Mouse (Mus musculus) hindbrain, embryonic 10.5 days (tissue): ENCODE results near the gene Enthd1. TPM values are rescaled to one million over a fixed set of nuclear protein-coding genes. Genes with fewer than 3 reads are reported as not detected.

Source experiments
- DNase-seq: peaks from one replicate; pipeline ENCODE4 v3.0.0-alpha.2; 2017; ENCODE audit warnings: low spot score
- H3K27ac ChIP-seq: fragments of 300-500 bp; sonication (generic); 2 replicates; pipeline ENCODE4 v1.5.1; 2016; ENCODE audit warnings: mild to moderate bottlenecking, moderate library complexity
- H3K27me3 ChIP-seq: fragments of 300-500 bp; sonication (generic); 2 replicates; pipeline ENCODE4 v1.6.1; 2016; ENCODE audit warnings: mild to moderate bottlenecking; ENCODE audit not compliant: poor library complexity, insufficient read depth, severe bottlenecking
- H3K36me3 ChIP-seq: fragments of 300-500 bp; sonication (generic); 2 replicates; pipeline ENCODE4 v1.6.1; 2016; ENCODE audit warnings: mild to moderate bottlenecking, moderate library complexity
- H3K4me1 ChIP-seq: fragments of 300-500 bp; sonication (generic); replicated peaks from 2 replicates; pipeline ENCODE4 v1.6.1; 2016; ENCODE audit warnings: mild to moderate bottlenecking
- H3K4me3 ChIP-seq: fragments of 300-500 bp; sonication (generic); 2 replicates; pipeline ENCODE4 v1.5.1; 2016; ENCODE audit warnings: mild to moderate bottlenecking, moderate library complexity
- H3K9me3 ChIP-seq: fragments of 300-500 bp; sonication (generic); 2 replicates; pipeline ENCODE4 v1.6.1; 2016; ENCODE audit warnings: mild to moderate bottlenecking, moderate library complexity
- WGBS: fragments of 180-500 bp; shearing (Covaris S2); methylation state at CpG from one replicate; pipeline ENCODE4 v1.1.7; 2016; 5-methylcytosine and 5-hydroxymethylcytosine counted together
- polyA plus RNA-seq: library from polyadenylated mRNA; unstranded; fragments of >200 nt; fragmentation: Nextera tagmentation; extraction: Ambion mirVana; gene quantifications from 2 replicates; pipeline ENCODE4 v1.2.1, GENCODE M21; 2016

The Enthd1 gene
- polyA plus RNA-seq, 1 experiment from 2014 or later: not detected

DNA sequence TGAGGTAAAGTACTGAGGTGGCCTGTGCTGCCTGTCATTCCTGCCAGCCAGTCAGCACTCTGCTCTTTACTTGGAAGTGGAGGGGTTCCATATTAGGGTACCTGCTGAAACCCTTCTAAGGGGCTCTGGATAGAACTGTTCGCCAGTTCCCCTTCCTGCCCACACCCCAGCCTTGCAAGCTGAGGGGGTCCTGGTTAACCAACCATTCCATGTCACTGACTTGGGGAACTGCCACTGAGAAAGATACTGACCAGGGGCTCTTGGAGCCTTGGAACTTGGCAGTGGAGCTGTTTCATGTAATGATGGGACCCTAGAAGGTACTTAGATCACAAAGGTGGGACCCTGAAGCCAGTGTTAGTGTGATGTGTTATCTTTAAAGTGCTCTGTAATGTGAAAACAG is 5.3 kb upstream of the Enthd1 start:
- WGBS: 73% methylated on average over 1 of the region's 1 CpGs
- no peaks in the 10 kb centered on the region for H3K36me3 ChIP-seq
- H3K9me3 ChIP-seq: no peaks in the 10 kb centered on the region
- no peak for DNase-seq
- peaks cover 2% of the 10 kb centered on the region; the same call in 1 of the 2 replicates for H3K27me3 ChIP-seq
- H3K4me3 ChIP-seq: no peak overlapping the region
- no peak overlapping the region for H3K27ac ChIP-seq
- H3K4me1 ChIP-seq: no peaks in the 10 kb centered on the region

DNA sequence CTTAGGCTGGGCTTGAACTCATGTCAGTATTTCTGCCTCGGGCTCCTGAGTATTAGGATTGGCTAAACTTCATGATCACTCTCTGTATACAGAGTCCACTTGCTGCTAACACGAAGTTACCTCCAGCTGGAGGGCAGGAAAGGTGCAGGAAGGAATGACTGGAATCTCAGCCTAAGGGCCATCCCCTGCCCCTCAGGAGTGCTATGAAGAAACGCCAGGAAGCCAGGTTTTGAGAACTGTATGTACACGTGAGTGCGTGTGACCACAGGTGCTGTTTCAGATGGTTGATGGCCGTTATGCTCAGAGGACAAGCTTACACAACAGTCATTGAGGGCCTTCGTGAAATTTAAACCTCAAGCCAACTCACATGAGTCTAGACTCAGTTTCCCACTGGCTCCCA is 4.2 kb upstream of the Enthd1 start:
- Histone ChIP-seq H3K27me3 (peaks cover 2% of the 10 kb centered on the region; the same call in 1 of the 2 replicates), H3K27ac (no peak overlapping the region), H3K4me1 (no peaks in the 10 kb centered on the region), H3K4me3 (no peak overlapping the region), H3K36me3 (no peaks in the 10 kb centered on the region), H3K9me3 (no peaks in the 10 kb centered on the region)
- WGBS: 84% methylated on average over 7 of the region's 7 CpGs
- DNase-seq: no peak

DNA sequence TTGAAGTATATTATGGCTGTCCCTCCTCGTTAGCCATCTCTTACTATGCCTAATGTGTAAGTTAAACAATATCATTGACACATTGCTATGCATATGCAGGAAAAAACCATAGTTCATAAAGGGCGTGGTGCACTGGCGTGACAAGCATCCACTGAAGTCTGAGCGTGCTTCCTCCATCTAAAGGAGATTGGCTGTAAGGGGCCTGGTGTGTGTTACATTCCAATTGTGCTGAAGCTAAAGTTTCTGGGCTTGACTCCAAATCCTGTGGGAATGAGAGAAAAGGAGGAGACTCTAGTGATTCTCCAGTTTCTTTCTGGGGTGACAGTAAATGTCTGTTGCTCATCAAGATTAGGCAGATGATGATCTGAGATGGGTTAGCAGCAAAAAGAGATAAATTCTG is 2.8 kb upstream of the Enthd1 start:
- no peak for DNase-seq
- WGBS: 86% methylated on average over 4 of the region's 4 CpGs
- Histone ChIP-seq H3K27me3 (no peaks in the 10 kb centered on the region; the same call in 1 of the 2 replicates), H3K36me3 (no peaks in the 10 kb centered on the region), H3K4me1 (no peaks in the 10 kb centered on the region), H3K9me3 (no peaks in the 10 kb centered on the region), H3K4me3 (no peak overlapping the region), H3K27ac (no peak overlapping the region)

DNA sequence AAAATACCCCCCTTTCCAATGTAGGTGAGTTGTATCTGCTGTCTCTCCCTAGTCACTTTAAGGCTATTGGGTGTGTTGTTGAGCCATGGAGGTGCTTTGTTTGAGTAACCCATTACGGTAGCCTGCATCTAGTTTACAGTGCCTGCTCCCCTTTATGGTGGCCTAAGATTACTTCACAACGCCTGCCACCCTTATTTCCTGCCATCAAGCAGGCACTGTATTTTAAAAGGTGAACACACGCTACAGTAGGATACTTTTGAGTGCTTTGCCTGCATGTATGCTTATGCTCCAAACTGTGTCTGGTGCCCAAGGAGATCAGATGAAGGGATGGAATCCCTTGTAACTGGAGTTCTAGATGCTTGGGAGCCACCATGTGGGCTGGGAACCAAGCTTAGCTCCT is 2.2 kb upstream of the Enthd1 start:
- no peak for DNase-seq
- WGBS: 92% methylated on average over 3 of the region's 3 CpGs
- H3K36me3 ChIP-seq: no peaks in the 10 kb centered on the region
- H3K27ac ChIP-seq: no peak overlapping the region
- no peaks in the 10 kb centered on the region for H3K9me3 ChIP-seq
- no peaks in the 10 kb centered on the region for H3K27me3 ChIP-seq
- H3K4me1 ChIP-seq: no peaks in the 10 kb centered on the region
- no peak overlapping the region for H3K4me3 ChIP-seq

DNA sequence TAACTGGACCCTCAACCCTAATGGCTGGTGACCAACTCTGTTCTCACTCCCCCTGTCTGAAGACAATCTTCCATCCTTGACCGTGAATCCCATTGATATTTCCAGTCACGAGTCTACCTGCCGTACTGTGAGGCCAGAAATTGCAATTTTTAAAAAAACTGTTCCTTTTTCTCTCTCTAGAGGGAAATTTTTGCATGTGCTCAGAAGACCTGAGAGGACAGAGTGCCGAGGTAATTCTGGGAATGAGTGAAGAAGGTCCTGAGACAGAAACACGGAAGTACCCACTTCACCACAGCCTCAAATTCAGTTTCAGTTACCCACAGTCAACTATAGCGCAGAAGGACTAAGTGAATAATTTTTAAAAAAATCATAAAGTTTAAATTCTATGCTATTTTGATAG is 1.7 kb upstream of the Enthd1 start:
- Histone ChIP-seq H3K9me3 (no peaks in the 10 kb centered on the region), H3K27me3 (no peaks in the 10 kb centered on the region), H3K4me1 (no peaks in the 10 kb centered on the region), H3K27ac (no peak overlapping the region), H3K36me3 (no peaks in the 10 kb centered on the region), H3K4me3 (no peak overlapping the region)
- DNase-seq: no peak
- WGBS: 93% methylated on average over 6 of the region's 6 CpGs

DNA sequence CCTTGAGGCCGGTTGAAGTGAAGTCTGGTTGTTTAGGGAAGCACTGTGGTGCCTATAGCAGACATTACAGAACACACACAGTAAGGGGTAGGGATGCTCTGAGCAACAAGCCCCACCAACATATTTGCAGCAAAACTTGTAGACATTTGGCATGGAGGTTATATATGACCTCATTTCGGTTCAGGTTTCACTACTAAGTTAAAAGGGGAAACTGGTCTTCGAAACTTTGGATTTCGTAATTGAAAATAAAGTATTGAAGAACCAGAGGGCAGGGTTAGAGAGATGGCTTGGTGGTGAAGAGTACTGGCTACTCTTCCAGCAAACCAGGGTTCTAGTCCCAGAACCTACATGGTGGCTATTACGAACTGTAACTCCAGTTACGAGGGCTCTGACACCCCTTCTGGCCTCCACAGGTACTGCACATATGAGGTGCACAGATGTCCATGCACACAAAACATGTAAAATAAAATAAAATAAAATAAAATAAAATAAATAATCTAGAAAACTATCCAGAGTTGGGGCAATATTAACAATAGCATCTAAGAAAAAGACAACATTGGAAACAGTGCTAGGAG is 1.2 kb downstream of the Enthd1 start:
- peaks cover 8% of the 10 kb centered on the region; the same call in 1 of the 2 replicates for H3K4me1 ChIP-seq
- H3K36me3 ChIP-seq: no peaks in the 10 kb centered on the region
- H3K4me3 ChIP-seq: no peak overlapping the region
- no peaks in the 10 kb centered on the region for H3K27me3 ChIP-seq
- WGBS: 93% methylated on average over 6 of the region's 6 CpGs
- no peak overlapping the region for H3K27ac ChIP-seq
- DNase-seq: no peak
- no peaks in the 10 kb centered on the region for H3K9me3 ChIP-seq

GRCm38 (mm10) chr15:80562446-80562845 is 2.5 kb downstream of the Enthd1 start:
- H3K4me3 ChIP-seq: no peak overlapping the region
- H3K4me1 ChIP-seq: peaks cover 8% of the 10 kb centered on the region; the same call in 1 of the 2 replicates
- WGBS: 83% methylated on average over 3 of the region's 3 CpGs
- no peaks in the 10 kb centered on the region for H3K9me3 ChIP-seq
- no peaks in the 10 kb centered on the region for H3K27me3 ChIP-seq
- H3K27ac ChIP-seq: no peak overlapping the region
- H3K36me3 ChIP-seq: no peaks in the 10 kb centered on the region
- no peak for DNase-seq

DNA sequence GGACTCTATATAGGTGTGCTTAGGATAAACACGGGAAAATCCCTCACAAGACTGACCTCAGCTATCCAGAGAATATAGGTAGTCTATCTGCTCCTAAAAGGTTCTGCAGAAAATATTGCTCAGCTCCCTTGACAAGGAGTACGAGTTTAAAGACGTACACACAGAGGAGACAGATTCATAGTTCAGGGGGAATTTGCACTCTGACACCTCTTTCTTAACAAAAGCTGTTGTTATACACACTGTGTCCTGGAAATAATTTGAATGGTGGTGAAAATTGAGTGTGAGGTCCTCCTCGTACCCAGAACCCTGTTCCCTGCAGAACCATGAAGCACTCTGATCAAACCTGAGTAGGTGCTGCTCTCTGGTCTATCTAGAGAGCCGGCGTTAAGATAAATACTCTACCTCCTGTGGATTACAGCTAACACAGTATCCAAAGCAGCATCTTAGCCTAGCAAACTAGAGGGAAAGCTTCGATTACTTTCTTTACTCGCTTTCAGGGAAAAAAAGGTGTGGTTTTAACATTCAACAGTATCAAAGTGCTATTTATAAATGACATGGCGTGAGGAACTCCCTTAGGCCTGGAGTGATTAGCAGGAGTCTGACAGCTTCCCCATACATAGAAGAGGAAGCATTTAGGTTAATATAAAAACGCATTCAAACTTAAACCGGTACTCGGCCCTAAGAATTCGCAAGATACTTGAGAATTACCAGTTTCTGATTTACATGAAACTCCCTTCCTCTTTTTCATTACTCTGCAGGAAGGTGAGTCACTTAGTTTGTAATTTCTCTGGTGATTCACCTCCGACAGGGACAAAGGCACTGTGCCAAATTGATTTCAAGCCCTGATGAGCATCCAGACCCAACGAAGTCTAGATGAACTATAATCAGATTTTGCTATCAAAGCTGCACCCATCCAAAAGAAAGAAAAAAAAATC is 4.0 kb downstream of the Enthd1 start:
- Histone ChIP-seq H3K27ac (no peak overlapping the region), H3K27me3 (no peaks in the 10 kb centered on the region), H3K36me3 (no peaks in the 10 kb centered on the region), H3K4me3 (no peak overlapping the region), H3K9me3 (no peaks in the 10 kb centered on the region), H3K4me1 (peaks cover 8% of the 10 kb centered on the region; the same call in 1 of the 2 replicates)
- no peak for DNase-seq
- WGBS: 68% methylated on average over 15 of the region's 15 CpGs

GRCm38 (mm10) chr15:80559978-80560377 is 5.0 kb downstream of the Enthd1 start:
- DNase-seq: no peak
- 65% methylated on average over 14 of the region's 14 CpGs for WGBS
- no peaks in the 10 kb centered on the region for H3K9me3 ChIP-seq

DNA sequence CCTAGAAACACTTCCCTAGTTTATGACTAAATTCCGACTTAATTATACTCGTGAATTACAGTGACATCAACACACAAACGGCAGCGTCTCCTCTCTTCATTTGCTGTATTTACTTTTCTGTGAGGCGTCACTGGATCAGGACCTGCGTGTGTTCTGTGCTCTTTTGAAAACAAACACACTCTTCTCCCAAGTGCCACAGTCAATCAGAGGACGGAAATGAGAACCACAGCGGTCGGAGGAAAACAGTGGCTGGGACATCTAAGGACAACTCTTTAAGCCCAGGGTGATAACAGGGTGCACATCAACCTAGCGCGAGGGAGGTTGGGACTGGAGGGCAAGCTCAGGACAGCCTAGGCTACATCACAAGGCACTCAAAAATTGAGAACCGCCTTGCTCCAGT is 5.4 kb downstream of the Enthd1 start:
- Histone ChIP-seq H3K27me3 (no peaks in the 10 kb centered on the region), H3K4me1 (peaks cover 8% of the 10 kb centered on the region; the same call in 1 of the 2 replicates), H3K4me3 (no peak overlapping the region), H3K27ac (no peak overlapping the region), H3K9me3 (no peaks in the 10 kb centered on the region), H3K36me3 (no peaks in the 10 kb centered on the region)
- 75% methylated on average over 12 of the region's 12 CpGs for WGBS
- DNase-seq: no peak

More at GRCm38 (mm10) chr15:80559978-80560377, 5.0 kb downstream of the Enthd1 start:
- Histone ChIP-seq H3K27ac (no peak overlapping the region), H3K36me3 (no peaks in the 10 kb centered on the region), H3K27me3 (no peaks in the 10 kb centered on the region), H3K4me1 (peaks cover 8% of the 10 kb centered on the region; the same call in 1 of the 2 replicates), H3K4me3 (no peak overlapping the region)

DNA sequence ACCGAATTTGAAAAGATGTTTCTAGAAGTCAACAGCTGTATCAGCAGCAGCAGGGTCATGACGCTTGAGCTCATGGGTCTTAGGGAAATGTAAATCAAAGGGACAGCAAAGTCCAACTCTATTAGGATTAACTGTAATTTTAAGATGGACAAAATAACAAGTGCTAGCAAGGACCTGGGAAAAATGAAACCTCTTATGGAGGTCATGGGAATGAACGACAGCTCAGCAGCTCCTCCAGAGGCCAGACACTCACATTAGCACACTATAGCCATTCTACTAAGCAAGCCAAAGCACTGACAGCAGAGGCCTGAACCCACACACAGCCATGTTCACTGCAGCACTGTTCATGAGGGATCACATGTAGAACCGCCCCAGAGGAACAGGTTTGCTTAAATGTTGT is 7.2 kb downstream of the Enthd1 start:
- H3K27me3 ChIP-seq: no peaks in the 10 kb centered on the region
- H3K9me3 ChIP-seq: no peaks in the 10 kb centered on the region
- no peak overlapping the region for H3K27ac ChIP-seq
- H3K36me3 ChIP-seq: no peaks in the 10 kb centered on the region
- no peak for DNase-seq
- WGBS: 73% methylated on average over 4 of the region's 4 CpGs
- peaks cover 8% of the 10 kb centered on the region; the same call in 1 of the 2 replicates for H3K4me1 ChIP-seq
- no peak overlapping the region for H3K4me3 ChIP-seq

DNA sequence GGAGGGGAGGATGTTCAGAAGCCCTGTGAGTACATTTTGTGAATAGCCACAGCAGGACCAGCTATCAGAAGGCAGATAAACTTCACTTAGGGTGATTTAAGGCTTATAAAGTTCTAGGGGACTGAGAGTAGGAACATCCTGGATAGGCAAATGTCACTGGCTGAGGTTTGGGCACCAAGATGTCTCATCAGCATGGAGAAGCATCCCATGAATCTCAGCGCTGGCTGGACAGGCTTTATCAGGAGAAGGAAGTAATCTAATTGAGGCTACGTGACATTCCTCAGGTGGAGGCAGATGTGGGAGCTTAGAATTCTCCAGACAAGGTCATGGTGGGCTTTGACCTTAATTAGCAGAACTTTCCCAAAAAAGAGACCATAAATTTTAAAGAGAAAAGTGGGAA is 8.9 kb downstream of the Enthd1 start:
- Histone ChIP-seq H3K4me1 (peaks cover 8% of the 10 kb centered on the region; the same call in 1 of the 2 replicates), H3K27me3 (no peaks in the 10 kb centered on the region), H3K36me3 (no peaks in the 10 kb centered on the region), H3K27ac (no peak overlapping the region), H3K4me3 (no peak overlapping the region), H3K9me3 (no peaks in the 10 kb centered on the region)
- WGBS: 85% methylated on average over 2 of the region's 2 CpGs
- DNase-seq: no peak
